Mouse (Mus musculus) ES-Bruce4 (cell line): ENCODE measurements around the gene Pfkm.

Source experiments
- CTCF ChIP-seq: IDR thresholded peaks from one replicate; pipeline ENCODE4 v1.8.1; 2011; ENCODE audit warnings: low read depth, low read length
- POLR2A ChIP-seq: IDR thresholded peaks from one replicate; pipeline ENCODE4 v1.8.1; 2011; ENCODE audit warnings: low read length; ENCODE audit not compliant: insufficient read depth

GRCm38 (mm10) chr15:98102401-98102800 is 10.0 kb downstream of the Pfkm start:
- TF ChIP-seq POLR2A = no peak
- TF ChIP-seq CTCF = no peak
